Mouse (Mus musculus) adrenal gland, adult 8-10 months (tissue): ENCODE data around the gene Uba52. TPM values are rescaled to one million over a fixed set of nuclear protein-coding genes. Genes with fewer than 3 reads are reported as not detected.

ENCODE experiments used
- DNase-seq: peaks from one replicate; pipeline ENCODE4 v3.0.0; 2022
- total RNA-seq, 4 experiments: library from RNA; stranded (reverse); gene quantifications; 2 replicates each; pipeline ENCODE4 v1.2.4; 2022

The Uba52 gene
- 1,000 to 10,000 TPM; 1,217 to 1,378 (median 1,304) TPM for total RNA-seq

- DNase-seq, result peak; percentile 97
Measured at GRCm38 (mm10) chr8:70510228-70510915, at the start of gene Uba52. Uba52 (minus strand) TSS chr8:70510801.

- DNase-seq, result peak; percentile 69
Measured at GRCm38 (mm10) chr8:70560096-70560495, 49.5 kb upstream of the Uba52 start.

DNA sequence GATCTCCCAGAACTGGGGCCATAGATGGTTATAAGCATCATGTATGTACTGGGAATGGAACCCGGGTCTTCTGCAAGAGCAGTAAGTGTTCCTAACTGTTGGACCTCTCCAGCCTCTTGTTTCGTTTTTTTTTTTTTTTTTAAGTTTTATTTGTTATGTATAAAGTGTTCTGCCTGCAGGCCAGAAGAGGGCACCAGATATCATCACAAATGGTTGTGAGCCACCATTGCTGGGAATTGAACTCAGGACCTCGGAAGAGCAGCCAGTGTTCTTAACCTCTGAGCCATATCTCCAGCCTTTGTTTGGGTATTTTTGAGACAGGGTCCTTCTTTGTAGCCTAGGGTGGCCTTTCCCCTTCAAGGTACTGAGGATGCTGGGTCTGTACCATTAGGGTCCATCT, 48.4 kb upstream of the Uba52 start:
- DNase-seq, result no peak

- DNase-seq, result no peak
Measured at GRCm38 (mm10) chr8:70558334-70558733, 47.7 kb upstream of the Uba52 start.

GRCm38 (mm10) chr8:70555079-70555747, 44.6 kb upstream of the Uba52 start:
- no peak for DNase-seq

DNA sequence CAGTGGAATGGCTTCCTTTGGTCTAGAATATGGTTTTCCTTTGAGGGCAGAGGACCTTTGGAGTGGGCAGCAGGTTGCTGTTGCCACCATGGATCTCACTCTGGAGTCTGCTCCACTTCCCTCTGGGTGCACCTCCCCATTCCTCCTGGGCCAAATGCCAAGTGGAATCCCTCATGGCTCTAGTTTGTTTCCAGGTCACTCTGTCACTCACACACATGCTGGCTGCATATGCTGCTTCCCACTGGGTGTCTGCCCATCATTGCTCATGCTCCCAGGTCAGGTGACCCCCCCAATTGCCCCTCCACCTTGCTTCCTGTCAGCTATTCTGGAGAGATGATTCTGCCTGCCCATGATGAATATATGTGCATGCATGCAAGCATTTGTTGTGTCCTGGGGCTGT, 43.1 kb upstream of the Uba52 start:
- DNase-seq, result peak; percentile 63

DNA sequence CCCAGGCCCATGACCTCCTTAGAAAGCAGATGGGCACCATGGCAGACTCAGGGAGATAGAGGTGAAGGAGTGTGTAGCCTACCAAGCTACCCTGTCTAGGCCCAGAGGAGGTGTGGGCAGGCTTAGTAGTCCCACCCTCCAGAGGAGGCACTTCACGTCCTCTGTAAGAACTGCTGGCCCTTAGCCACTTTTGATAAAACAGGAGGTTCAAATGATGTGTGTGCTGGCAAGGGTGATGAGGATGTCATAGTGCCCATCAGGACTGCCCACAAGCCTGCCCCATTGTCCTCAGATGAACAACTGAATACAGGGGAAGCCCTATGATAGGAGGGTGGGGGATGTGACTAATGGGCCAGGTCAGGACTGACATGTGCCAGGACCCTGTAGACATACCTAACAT, 42.2 kb upstream of the Uba52 start:
- DNase-seq, result no peak

GRCm38 (mm10) chr8:70551558-70552161, 41.1 kb upstream of the Uba52 start:
- DNase-seq, result no peak

DNA sequence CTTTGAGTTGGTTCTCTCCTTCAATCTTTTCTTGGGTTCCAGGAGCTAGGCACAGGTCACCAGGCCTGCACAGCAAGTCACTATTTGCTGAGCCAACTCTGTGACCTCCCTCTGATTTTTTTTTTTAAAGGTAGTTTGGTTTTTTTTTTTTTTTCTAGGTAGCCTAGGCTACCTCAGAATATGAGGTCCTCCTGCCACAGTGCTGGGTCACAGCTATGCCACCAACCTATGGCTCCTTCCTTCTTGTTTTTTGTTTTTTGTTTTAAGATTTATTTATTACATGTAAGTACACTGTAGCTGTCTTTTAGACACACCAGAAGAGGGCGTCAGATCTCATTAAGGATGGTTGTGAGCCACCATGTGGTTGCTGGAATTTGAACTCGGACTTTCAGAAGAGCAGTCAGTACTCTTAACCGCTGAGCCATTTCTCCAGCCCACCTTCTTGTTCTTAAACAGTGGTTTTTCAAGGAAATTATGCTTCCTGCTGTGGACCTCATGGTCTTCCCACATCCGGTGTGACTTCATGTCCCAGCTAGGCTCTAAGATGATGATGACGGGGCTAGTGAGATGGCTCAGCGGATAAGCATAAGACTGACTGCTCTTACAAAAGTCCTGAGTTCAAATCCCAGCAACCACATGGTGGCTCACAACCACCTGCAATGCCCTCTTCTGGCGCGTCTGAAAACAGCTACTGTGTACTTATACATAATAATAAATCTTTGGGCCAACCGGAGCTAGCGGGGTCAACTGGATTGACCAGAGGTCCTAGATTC, 39.0 kb upstream of the Uba52 start:
- DNase-seq, result no peak

DNA sequence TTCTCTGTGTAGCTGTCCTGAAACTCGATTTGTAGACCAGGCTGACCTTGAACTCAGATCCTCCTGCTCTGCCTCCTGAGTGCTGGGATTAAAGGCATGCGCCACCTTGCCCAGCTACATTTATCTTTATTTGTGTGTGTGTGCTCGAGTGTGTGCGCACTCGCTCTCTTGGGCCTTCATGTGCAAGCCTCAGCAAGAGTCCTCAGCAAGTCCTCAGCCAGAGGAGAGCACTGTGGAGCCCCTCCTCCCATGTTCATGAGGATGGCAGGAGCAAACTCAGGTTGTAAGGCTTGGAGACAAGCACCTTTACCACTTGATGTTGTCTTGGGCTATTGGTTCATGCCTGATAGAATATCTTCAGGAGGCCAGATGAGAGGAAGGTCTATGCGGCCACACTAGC, 37.2 kb upstream of the Uba52 start:
- DNase-seq, result no peak

DNA sequence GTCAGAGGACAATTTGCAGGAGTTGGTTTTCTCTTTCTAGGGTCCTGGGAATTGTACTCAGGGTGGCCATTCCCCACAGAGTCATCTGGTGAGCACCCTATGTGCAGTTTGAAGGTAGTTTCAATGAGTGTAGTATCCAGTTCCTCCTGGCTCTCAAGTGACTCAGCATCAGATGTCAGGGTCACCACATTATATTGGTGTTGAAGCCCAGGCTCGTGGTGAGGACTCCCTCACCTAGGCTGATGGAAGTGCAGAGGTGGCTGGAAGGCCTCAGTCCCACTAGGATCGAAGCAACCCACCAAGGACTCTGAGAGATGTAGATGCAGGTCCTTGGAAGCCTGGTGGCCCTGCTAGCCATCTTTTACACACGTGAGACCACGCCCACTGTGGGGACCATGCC, 35.8 kb upstream of the Uba52 start:
- no peak for DNase-seq

DNA sequence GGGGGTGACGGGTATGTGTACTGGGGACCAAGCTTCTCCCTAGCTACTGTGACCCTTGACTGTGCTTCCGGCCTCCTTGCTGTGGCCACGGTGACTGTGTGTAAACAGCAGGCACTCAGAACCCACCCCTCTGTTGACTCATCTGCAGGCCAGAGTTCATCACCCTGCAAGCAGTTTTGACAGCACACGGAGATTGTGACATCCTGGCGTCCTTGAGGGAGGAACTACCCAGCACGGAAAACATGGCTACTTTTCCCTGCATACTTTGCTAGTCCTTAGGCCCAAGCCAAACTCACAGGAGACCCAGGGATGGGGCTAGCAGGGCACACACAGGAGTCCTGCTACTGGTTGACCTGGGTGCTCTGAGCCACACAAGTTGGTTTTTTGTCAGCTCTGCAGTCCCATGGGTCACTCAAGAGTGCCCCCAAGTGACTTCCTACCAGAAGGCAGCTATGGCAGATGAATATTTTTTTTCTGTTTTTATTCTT, 33.6 kb upstream of the Uba52 start:
- DNase-seq, result peak; percentile 88

- DNase-seq, result no peak
Measured at GRCm38 (mm10) chr8:70541081-70541480, 30.5 kb upstream of the Uba52 start.

GRCm38 (mm10) chr8:70540507-70541071, 30.0 kb upstream of the Uba52 start:
- no peak for DNase-seq

DNA sequence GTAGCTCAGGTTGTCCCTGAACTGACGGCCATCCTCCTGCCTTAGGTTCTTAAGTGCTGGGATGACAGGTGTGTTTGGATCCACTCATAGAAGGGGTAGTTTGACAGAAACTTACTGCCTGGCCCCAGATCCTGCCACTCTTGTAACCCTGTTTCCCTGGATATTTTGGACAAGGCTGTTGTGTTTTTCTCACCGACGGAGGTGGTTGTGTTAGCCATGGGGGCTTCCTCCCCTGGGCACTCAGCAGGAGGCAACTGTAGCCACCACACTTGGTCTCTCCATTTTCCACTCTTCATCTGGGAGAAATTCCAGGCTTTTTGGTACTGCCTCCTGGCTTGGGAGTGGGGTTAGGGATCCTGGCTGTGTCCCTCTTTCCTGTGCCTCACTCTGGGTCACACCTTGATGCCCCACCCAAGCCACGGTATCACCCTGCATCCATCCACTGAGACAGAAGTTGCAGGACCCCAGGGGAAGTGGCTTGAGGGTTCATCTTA, 29.5 kb upstream of the Uba52 start:
- no peak for DNase-seq

DNA sequence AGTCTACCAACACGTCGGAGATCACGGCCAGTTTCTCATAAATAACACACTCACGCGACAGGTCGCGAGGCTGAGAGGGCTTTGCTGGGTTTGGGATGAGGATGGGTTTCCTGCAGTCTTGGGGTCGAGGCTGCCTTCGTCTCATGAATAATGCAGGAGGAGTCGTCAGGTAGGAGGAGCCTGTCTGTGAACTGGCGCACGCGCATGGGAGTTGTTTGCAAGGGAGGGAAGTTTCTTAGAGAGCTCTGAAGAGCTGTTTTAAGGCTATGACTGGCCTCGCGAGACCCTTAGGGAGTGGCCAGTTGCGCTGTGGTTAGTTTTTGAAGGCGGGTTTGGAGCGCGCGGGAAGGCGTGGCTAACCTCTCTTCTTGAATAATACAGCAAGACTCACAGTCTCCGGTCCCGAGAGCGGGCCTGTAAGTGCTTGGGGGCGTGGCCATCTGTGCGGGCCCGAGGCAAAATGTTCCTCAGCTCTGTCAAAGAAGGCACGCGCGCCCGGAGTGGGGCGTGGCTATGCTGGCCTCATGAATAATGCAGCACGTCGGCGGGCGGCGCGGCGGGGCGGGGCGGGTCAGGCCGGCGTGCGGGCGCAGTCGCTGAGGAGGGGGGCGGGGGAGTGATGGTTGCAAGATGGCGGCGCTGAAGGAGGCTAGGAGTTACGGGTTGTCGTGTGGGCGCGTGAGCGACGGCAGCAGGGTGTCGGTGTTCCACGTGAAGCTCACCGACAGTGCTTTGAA, 28.6 kb upstream of the Uba52 start, which contains the start of gene Ell:
Gene Ell, plus strand, starts transcription at position 381 of the 737 bp plus-strand sequence.
- DNase-seq, result peak; percentile 100

DNA sequence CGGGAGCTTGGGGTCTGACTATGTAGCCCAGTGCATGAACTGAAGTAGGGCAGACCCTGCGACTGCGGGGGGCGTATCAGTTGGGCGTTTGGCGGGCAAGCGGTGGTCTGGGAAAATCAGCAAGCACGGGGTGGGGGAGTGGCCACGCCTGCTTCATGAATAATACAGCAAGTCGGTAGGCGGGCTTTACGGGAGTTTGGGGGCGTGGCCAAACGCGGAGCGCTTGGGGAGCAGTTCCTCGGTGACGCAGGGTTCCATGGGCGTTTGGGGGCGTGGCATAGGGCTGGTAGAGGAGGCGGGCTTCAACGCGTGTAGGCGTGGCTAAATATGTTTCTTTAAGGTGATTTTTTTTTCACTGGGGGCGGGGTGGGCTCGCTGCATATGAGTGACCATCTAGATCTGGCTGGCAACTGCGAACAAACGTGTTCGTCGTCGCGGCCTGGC, 28.1 kb upstream of the Uba52 start:
- DNase-seq, result peak; percentile 99

GRCm38 (mm10) chr8:70538024-70538579, 27.5 kb upstream of the Uba52 start:
- peak; percentile 78 for DNase-seq

GRCm38 (mm10) chr8:70535701-70536100, 25.1 kb upstream of the Uba52 start:
- DNase-seq, result no peak

GRCm38 (mm10) chr8:70535221-70535620, 24.6 kb upstream of the Uba52 start:
- DNase-seq, result no peak

DNA sequence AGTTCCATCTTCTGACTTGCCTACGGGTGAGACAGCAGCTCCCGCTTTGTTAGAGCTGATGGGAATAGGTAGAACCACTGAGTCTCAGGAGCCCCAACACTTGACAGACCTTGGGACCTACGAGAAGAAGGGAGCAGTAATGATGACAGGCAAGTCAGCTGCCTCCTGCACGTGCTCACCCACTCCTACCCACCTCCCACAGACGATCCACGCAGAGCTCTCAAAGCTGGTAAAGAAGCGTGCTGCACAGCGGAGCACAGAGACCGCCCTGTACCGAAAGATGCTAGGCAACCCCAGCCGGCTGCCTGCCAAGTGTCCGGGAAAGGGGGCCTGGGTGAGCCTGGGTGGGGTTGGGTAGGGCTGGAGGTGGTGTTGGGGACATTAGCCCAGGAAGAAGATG, 23.7 kb upstream of the Uba52 start:
- DNase-seq, result no peak
